Mouse (Mus musculus) limb, embryonic 10.5 days (tissue): ENCODE data around the gene Prr12. TPM values are rescaled to one million over a fixed set of nuclear protein-coding genes. Genes with fewer than 3 reads are reported as not detected.

Experiments
- DNase-seq: peaks from one replicate; pipeline ENCODE4 v3.0.0-alpha.2; 2017; ENCODE audit warnings: low spot score
- H3K27ac ChIP-seq: fragments of 300-500 bp; sonication (generic); 2 replicates; pipeline ENCODE4 v1.5.1; 2016; ENCODE audit warnings: mild to moderate bottlenecking
- H3K27me3 ChIP-seq: fragments of 300-500 bp; sonication (generic); 2 replicates; pipeline ENCODE4 v1.6.1; 2016; ENCODE audit warnings: low read depth, mild to moderate bottlenecking; ENCODE audit not compliant: poor library complexity, severe bottlenecking
- H3K36me3 ChIP-seq: fragments of 300-500 bp; sonication (generic); 2 replicates; pipeline ENCODE4 v1.6.1; 2016; ENCODE audit warnings: mild to moderate bottlenecking, moderate library complexity
- H3K4me1 ChIP-seq: fragments of 300-500 bp; sonication (generic); 2 replicates; pipeline ENCODE4 v1.6.1; 2016
- H3K4me3 ChIP-seq: fragments of 300-500 bp; sonication (generic); 2 replicates; pipeline ENCODE4 v1.5.1; 2016; ENCODE audit warnings: mild to moderate bottlenecking, moderate library complexity
- H3K9me3 ChIP-seq: fragments of 300-500 bp; sonication (generic); replicated peaks from 2 replicates; pipeline ENCODE4 v1.6.1; 2016; ENCODE audit warnings: mild to moderate bottlenecking
- WGBS: fragments of 180-500 bp; shearing (Covaris S2); methylation state at CpG from one replicate; pipeline ENCODE4 v1.1.7; 2016; 5-methylcytosine and 5-hydroxymethylcytosine counted together
- polyA plus RNA-seq: library from polyadenylated mRNA; unstranded; fragments of >200 nt; fragmentation: Nextera tagmentation; extraction: Ambion mirVana; gene quantifications from 2 replicates; pipeline ENCODE4 v1.2.1, GENCODE M21; 2016

Gene Prr12
- polyA plus RNA-seq, 1 experiment from 2014 or later: 18.1 TPM

- DNase-seq: no peak
- Histone ChIP-seq H3K4me1 (peaks cover 45% of the 10 kb centered on the region), H3K9me3 (no peaks in the 10 kb centered on the region), H3K36me3 (peaks cover 47% of the 10 kb centered on the region), H3K4me3 (peak overlapping the region; percentile 71), H3K27ac (peak overlapping the region; percentile 91; the same call in 1 of the 2 replicates), H3K27me3 (no peaks in the 10 kb centered on the region)
- WGBS: 83% methylated on average over 13 of the region's 13 CpGs
Measured at GRCm38 (mm10) chr7:45090251-45090977, 37.7 kb upstream of the Prr12 start.

DNA sequence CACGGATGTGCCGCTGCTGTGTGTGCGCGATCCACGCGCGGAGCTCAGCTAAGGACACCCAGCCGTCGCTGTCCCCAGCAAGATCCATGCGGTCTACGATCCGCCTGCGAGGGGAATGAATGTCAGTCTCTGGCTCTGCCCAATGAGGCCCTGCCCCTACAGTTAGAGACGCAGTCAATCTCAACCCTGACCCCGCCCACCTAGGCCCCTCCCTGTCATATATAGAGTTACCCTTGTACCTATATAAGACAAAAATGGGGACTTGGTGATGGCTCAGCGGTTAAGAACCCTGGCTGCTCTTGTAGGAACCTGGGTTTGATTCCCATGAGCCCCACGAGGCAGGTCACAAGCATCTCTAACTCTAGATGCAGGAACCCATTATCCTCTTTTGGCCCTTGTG lies 35.9 kb upstream of the Prr12 start:
- no peak for DNase-seq
- 92% methylated on average over 17 of the region's 17 CpGs for WGBS
- no peaks in the 10 kb centered on the region for H3K9me3 ChIP-seq
- H3K4me1 ChIP-seq: peaks cover 27% of the 10 kb centered on the region
- H3K27me3 ChIP-seq: no peaks in the 10 kb centered on the region
- H3K27ac ChIP-seq: no peak overlapping the region
- no peak overlapping the region for H3K4me3 ChIP-seq
- peaks cover 65% of the 10 kb centered on the region for H3K36me3 ChIP-seq

GRCm38 (mm10) chr7:45086084-45086483 lies 33.4 kb upstream of the Prr12 start:
- Histone ChIP-seq H3K9me3 (no peaks in the 10 kb centered on the region), H3K27me3 (no peaks in the 10 kb centered on the region), H3K36me3 (peaks cover 83% of the 10 kb centered on the region), H3K4me3 (no peak overlapping the region), H3K27ac (no peak overlapping the region), H3K4me1 (peaks cover 21% of the 10 kb centered on the region)
- 78% methylated on average over 4 of the region's 4 CpGs for WGBS
- DNase-seq: no peak

DNA sequence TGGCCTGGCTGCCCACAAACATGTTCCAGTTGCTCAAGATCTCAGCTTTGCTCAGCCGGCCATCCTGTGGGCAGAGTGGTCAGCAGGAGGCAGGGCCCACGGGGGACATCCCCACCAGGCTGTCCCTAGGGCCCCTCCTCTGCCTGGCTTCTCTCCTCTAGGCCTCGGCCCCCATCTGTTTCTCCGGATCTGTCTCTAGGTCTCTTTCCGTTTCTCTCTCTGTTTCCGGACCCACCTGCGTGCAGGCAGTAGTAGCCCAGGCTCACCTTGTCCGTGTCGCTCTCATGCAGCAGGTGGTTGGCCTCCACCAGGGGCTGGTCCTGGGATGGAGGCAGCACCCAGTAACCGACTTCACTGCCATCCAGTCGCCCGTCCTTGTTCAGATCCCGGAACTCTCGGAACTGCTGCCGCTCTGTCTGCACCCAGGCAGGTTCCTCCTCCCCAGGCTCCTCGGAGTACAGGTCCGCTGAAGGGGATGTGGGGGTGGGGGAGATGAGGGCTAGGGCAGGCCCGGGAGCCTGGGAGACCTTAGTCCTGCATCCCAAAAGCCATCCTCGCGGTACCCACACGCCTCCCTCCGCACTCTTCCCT lies 30.7 kb upstream of the Prr12 start:
- peaks cover 11% of the 10 kb centered on the region for H3K4me1 ChIP-seq
- H3K4me3 ChIP-seq: no peak overlapping the region
- 0 out of 2 replicates have a peak overlapping the region, but pooled peaks have one; percentile 46 for H3K27ac ChIP-seq
- H3K27me3 ChIP-seq: no peaks in the 10 kb centered on the region
- no peak for DNase-seq
- peaks cover 70% of the 10 kb centered on the region for H3K36me3 ChIP-seq
- WGBS: 88% methylated on average over 22 of the region's 22 CpGs
- no peaks in the 10 kb centered on the region for H3K9me3 ChIP-seq

DNA sequence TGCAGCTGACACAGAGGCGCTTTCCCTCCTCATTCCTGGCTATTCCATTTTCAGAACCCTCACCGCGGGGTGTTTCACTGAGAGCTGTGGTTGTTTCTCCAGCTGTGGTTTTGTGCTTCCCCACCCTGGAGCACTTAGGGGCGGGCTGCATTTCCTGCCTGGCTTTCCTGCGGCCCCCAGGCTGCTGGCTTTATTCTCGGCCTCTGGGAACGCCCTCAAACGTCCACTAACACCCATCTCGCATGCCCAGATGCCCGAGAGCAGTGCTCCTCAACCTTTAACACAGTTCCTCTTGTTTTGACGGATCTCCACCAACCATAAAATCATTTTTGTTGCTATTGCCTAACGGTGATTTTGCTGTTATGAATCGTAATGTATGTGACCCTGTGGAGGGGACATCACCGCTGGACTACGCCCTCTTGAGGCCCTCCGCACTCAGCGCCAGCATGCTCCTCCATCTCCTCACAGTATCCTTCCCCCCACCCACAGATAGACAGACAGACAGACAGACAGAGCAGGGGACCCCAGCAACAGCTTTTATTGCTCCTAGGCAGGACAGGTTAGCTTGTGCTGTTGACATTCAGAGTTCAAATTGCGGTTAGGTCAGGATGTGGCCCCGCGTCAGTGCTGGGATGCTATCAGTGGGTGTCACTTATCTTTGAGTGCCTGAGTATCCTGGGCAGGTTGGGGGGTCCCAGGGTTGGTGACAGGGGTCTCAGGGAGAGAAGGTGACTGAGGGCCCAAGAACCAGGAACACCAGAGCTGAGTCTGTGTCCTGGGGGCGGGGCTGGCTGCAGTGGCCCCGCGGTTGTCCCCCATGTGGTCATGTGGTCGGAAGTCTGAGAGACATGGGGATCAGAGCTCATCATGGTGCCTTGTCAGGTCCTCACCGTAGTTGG lies 30.0 kb upstream of the Prr12 start:
- Histone ChIP-seq H3K27me3 (no peaks in the 10 kb centered on the region), H3K4me3 (no peak overlapping the region), H3K27ac (peak overlapping the region; percentile 46; the same call in 1 of the 2 replicates), H3K4me1 (peaks cover 11% of the 10 kb centered on the region), H3K9me3 (no peaks in the 10 kb centered on the region), H3K36me3 (peaks cover 69% of the 10 kb centered on the region)
- WGBS: 77% methylated on average over 25 of the region's 25 CpGs
- no peak for DNase-seq

DNA sequence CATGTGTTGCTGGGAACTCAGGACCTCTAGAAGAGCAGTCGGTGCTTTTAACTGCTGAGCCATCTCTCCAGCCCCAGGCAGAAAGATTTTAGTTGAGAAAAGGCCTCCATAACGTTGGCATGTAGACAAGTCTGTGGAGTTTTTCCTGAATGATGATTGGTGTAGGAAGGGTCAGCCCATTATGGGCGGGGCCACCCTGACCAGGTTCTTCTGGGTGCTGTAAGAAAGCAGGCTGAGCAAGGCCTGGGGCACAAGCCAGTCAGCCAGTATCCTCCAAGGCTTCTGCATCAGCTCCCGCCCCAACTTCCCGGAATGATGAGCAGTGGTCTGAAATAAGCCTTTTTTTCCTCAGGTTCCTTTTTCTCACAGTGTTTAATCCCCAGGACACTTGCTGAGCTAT lies 28.3 kb upstream of the Prr12 start:
- no peak for DNase-seq
- Histone ChIP-seq H3K4me1 (peaks cover 11% of the 10 kb centered on the region), H3K9me3 (no peaks in the 10 kb centered on the region), H3K27ac (no peak overlapping the region), H3K36me3 (peaks cover 69% of the 10 kb centered on the region), H3K27me3 (no peaks in the 10 kb centered on the region), H3K4me3 (no peak overlapping the region)
- WGBS: 51% methylated on average over 5 of the region's 5 CpGs

DNA sequence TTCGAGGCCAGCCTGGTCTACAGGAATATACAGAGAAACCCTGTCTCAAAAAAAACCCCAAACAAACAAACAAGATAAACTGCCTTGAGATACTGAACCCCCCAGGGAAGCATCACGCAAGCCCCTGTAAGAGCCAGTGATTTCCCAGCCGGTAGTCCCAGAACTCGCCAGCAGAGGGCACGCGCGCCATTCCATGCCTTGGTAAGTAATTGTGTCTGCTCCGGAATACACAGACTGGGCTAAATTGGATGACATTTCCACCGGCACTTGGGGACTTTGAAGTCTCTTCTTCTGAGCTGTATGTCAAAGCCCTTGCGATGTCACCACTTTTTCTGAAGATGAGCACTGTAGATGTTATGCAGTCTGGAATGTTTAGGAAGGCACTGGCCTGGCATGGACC lies 27.2 kb upstream of the Prr12 start:
- DNase-seq: peak; percentile 96
- Histone ChIP-seq H3K4me1 (peaks cover 11% of the 10 kb centered on the region), H3K9me3 (no peaks in the 10 kb centered on the region), H3K36me3 (peaks cover 69% of the 10 kb centered on the region), H3K27me3 (no peaks in the 10 kb centered on the region), H3K4me3 (no peak overlapping the region), H3K27ac (no peak overlapping the region)
- WGBS: 2% methylated on average over 10 of the region's 10 CpGs

- Histone ChIP-seq H3K4me1 (peaks cover 10% of the 10 kb centered on the region), H3K36me3 (peaks cover 69% of the 10 kb centered on the region), H3K27me3 (no peaks in the 10 kb centered on the region), H3K27ac (no peak overlapping the region), H3K4me3 (0 out of 2 replicates have a peak overlapping the region, but pooled peaks have one; percentile 2), H3K9me3 (no peaks in the 10 kb centered on the region)
- DNase-seq: peak; percentile 86
- WGBS: 43% methylated on average over 9 of the region's 9 CpGs
Measured at GRCm38 (mm10) chr7:45078513-45078912, 25.8 kb upstream of the Prr12 start.

DNA sequence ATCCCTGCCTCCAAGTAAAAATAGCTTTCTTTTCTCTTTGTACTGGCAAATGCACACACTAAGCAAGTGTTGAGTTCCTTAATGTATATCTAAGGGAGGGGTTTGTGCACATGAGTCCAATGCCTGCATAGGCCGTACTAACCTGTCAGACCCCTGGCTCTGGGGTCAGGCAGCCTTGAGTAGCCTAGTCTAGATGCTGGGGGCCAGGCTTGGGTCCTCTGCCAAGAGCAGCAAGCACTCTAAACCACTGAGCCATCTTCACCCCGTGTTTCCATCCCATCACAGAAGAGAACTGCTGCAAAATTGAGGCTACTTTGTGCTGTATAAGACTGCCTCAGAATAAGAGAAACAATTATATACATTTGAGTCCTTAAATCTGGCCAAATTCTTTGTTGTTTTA lies 25.1 kb upstream of the Prr12 start:
- no peak overlapping the region for H3K4me3 ChIP-seq
- H3K4me1 ChIP-seq: peaks cover 5% of the 10 kb centered on the region
- peaks cover 69% of the 10 kb centered on the region for H3K36me3 ChIP-seq
- no peaks in the 10 kb centered on the region for H3K9me3 ChIP-seq
- no peaks in the 10 kb centered on the region for H3K27me3 ChIP-seq
- 93% methylated on average over 2 of the region's 2 CpGs for WGBS
- DNase-seq: no peak
- no peak overlapping the region for H3K27ac ChIP-seq

GRCm38 (mm10) chr7:45077322-45077721 lies 24.6 kb upstream of the Prr12 start:
- H3K27me3 ChIP-seq: no peaks in the 10 kb centered on the region
- H3K27ac ChIP-seq: no peak overlapping the region
- H3K36me3 ChIP-seq: peaks cover 66% of the 10 kb centered on the region
- H3K4me1 ChIP-seq: peaks cover under 1% of the 10 kb centered on the region
- DNase-seq: no peak
- no peaks in the 10 kb centered on the region for H3K9me3 ChIP-seq
- no peak overlapping the region for H3K4me3 ChIP-seq
- WGBS: 87% methylated on average over 14 of the region's 14 CpGs

GRCm38 (mm10) chr7:45076501-45076900 lies 23.8 kb upstream of the Prr12 start:
- 89% methylated on average over 30 of the region's 30 CpGs for WGBS
- no peak overlapping the region for H3K27ac ChIP-seq

DNA sequence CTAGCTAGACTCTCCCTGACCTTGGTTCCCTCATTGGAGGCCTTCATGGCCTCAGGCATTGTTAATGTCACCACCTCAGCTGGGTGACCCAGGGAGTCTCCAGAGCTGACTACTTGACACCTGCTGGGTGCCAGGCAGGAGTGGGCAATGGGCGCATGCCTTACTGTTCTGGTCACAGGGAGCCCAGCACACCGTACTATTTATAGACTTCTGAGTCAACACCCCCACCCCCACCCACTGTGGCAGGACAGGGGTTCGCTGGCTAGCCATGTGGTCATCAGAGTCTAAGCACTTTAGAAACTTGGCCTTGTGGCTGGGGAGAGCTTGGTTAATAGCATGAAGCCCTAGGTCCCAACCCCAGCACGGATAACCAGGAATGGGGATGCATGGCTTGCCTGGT lies 22.7 kb upstream of the Prr12 start:
- DNase-seq: no peak
- Histone ChIP-seq H3K27ac (no peak overlapping the region), H3K4me1 (no peaks in the 10 kb centered on the region; the same call in 1 of the 2 replicates), H3K36me3 (peaks cover 57% of the 10 kb centered on the region), H3K9me3 (no peaks in the 10 kb centered on the region), H3K27me3 (no peaks in the 10 kb centered on the region), H3K4me3 (no peak overlapping the region)
- 93% methylated on average over 4 of the region's 4 CpGs for WGBS

More at GRCm38 (mm10) chr7:45076501-45076900, 23.8 kb upstream of the Prr12 start:
- no peak for DNase-seq
- no peaks in the 10 kb centered on the region for H3K27me3 ChIP-seq
- no peaks in the 10 kb centered on the region for H3K9me3 ChIP-seq
- H3K36me3 ChIP-seq: peaks cover 63% of the 10 kb centered on the region
- H3K4me1 ChIP-seq: no peaks in the 10 kb centered on the region; the same call in 1 of the 2 replicates
- no peak overlapping the region for H3K4me3 ChIP-seq
